Mouse (Mus musculus) monocyte, adult 2 months (primary cell): Measurements from ENCODE around the gene Gm3336.

Experiments used
- DNase-seq, 2 experiments: peaks; one replicate each; pipeline ENCODE4 v3.0.0; 2022; ENCODE audit warnings: low spot score in 2 of 2, low read depth in 1 of 2

Gene Gm3336

GRCm38 (mm10) chr8:70746676-70747075 is 28.3 kb downstream of the Gm3336 start:
- DNase-seq = no peak

GRCm38 (mm10) chr8:70747211-70747890 is 29.0 kb downstream of the Gm3336 start:
- DNase-seq = no peak

GRCm38 (mm10) chr8:70748246-70749096 is 30.1 kb downstream of the Gm3336 start:
- DNase-seq = no peak

GRCm38 (mm10) chr8:70749097-70749674 is 30.8 kb downstream of the Gm3336 start:
- DNase-seq = no peak

GRCm38 (mm10) chr8:70750128-70750680 is 31.9 kb downstream of the Gm3336 start:
- DNase-seq = no peak

- DNase-seq = no peak
These were observed 33.8 kb downstream of the Gm3336 start for GRCm38 (mm10) chr8:70752000-70752764.

GRCm38 (mm10) chr8:70753151-70753550 is 34.8 kb downstream of the Gm3336 start:
- no peak for DNase-seq

GRCm38 (mm10) chr8:70754043-70754870 is 35.9 kb downstream of the Gm3336 start, which contains the start of gene Rab3a:
Gene Rab3a, plus strand, starts transcription at chr8:70754679.
- DNase-seq = peak; percentile 93 to 94

- DNase-seq = no peak
These were observed 36.7 kb downstream of the Gm3336 start for GRCm38 (mm10) chr8:70754871-70755660.

GRCm38 (mm10) chr8:70755661-70756475 is 37.5 kb downstream of the Gm3336 start:
- no peak for DNase-seq

- DNase-seq = no peak
These were observed 38.2 kb downstream of the Gm3336 start for GRCm38 (mm10) chr8:70756476-70757040.

GRCm38 (mm10) chr8:70757523-70758307 is 39.4 kb downstream of the Gm3336 start:
- no peak for DNase-seq

GRCm38 (mm10) chr8:70758308-70758615 is 39.9 kb downstream of the Gm3336 start:
- DNase-seq = no peak

- DNase-seq = no peak
These were observed 40.5 kb downstream of the Gm3336 start for GRCm38 (mm10) chr8:70758616-70759561.

GRCm38 (mm10) chr8:70760350-70760749 is 42.0 kb downstream of the Gm3336 start:
- DNase-seq = no peak

GRCm38 (mm10) chr8:70760775-70761406 is 42.5 kb downstream of the Gm3336 start, which contains the start of gene Mpv17l2:
Gene Mpv17l2, minus strand, starts transcription at chr8:70760946.
- peak; percentile 88 to 95 for DNase-seq
